Mouse (Mus musculus) ovary, adult 18-20 months (tissue): ENCODE data around the gene Ess2.
"Not testable (repeated sequence)": the region's sequence is repeated elsewhere in the genome, so short reads cannot be mapped to it uniquely, and the experiment has no call there.

ENCODE experiments used
- DNase-seq: peaks from one replicate; pipeline ENCODE4 v3.0.0; 2022; ENCODE audit warnings: low spot score, mixed read lengths

Gene Ess2

GRCm38 (mm10) chr16:17911052-17911595, at the start of gene Ess2:
Gene Ess2, minus strand, starts transcription at chr16:17911348.
- peak; percentile 88 for DNase-seq

- not testable (repeated sequence) for DNase-seq
Observed at GRCm38 (mm10) chr16:17956052-17956638, 45.0 kb upstream of the Ess2 start.

- DNase-seq: no peak
Observed at GRCm38 (mm10) chr16:17951618-17952017, 40.5 kb upstream of the Ess2 start.

GRCm38 (mm10) chr16:17950068-17950467, 38.9 kb upstream of the Ess2 start:
- no peak for DNase-seq

- DNase-seq: no peak
Observed at GRCm38 (mm10) chr16:17949421-17949877, 38.3 kb upstream of the Ess2 start.

GRCm38 (mm10) chr16:17945081-17945831, 34.1 kb upstream of the Ess2 start:
- no peak for DNase-seq

- DNase-seq: no peak
Observed at GRCm38 (mm10) chr16:17943466-17943865, 32.3 kb upstream of the Ess2 start.

- DNase-seq: no peak
Observed at GRCm38 (mm10) chr16:17939255-17939751, 28.2 kb upstream of the Ess2 start.

- DNase-seq: no peak
Observed at GRCm38 (mm10) chr16:17938821-17939220, 27.7 kb upstream of the Ess2 start.

GRCm38 (mm10) chr16:17938187-17938586, 27.0 kb upstream of the Ess2 start:
- DNase-seq: no peak

GRCm38 (mm10) chr16:17936776-17937175, 25.6 kb upstream of the Ess2 start:
- no peak for DNase-seq

- DNase-seq: no peak
Observed at GRCm38 (mm10) chr16:17934445-17934910, 23.3 kb upstream of the Ess2 start.

GRCm38 (mm10) chr16:17933594-17934444, 22.7 kb upstream of the Ess2 start:
- DNase-seq: no peak

GRCm38 (mm10) chr16:17931906-17932460, 20.8 kb upstream of the Ess2 start:
- DNase-seq: no peak

- no peak for DNase-seq
Observed at GRCm38 (mm10) chr16:17929631-17930030, 18.5 kb upstream of the Ess2 start.

- DNase-seq: no peak
Observed at GRCm38 (mm10) chr16:17929211-17929610, 18.1 kb upstream of the Ess2 start.

GRCm38 (mm10) chr16:17928627-17929104, 17.5 kb upstream of the Ess2 start:
- peak; percentile 75 for DNase-seq

GRCm38 (mm10) chr16:17928087-17928580, 17.0 kb upstream of the Ess2 start, which contains the start of gene Slc25a1:
Gene Slc25a1, minus strand, starts transcription at chr16:17928219.
- peak; percentile 73 for DNase-seq

- peak; percentile 28 for DNase-seq
Observed at GRCm38 (mm10) chr16:17927351-17928082, 16.4 kb upstream of the Ess2 start.

GRCm38 (mm10) chr16:17922163-17922538, 11.0 kb upstream of the Ess2 start:
- no peak for DNase-seq
